Mouse (Mus musculus): ENCODE results near the gene Olfr39. TPM values are rescaled to one million over a fixed set of nuclear protein-coding genes. Genes with fewer than 3 reads are reported as not detected.
"Not testable (repeated sequence)": the region's sequence is repeated elsewhere in the genome, so short reads cannot be mapped to it uniquely, and the experiment has no call there.

The Olfr39 gene
- not detected in 2 replicates for polyA plus RNA-seq (2015; fragmentation: Nextera tagmentation; extraction: Ambion mirVana)

- no peak within 1 kb of the TSS for H3K4me3 ChIP-seq (ENCODE audit: low read length)
- no peak within 1 kb of the TSS for H3K4me2 ChIP-seq (ENCODE audit: low read depth, low read length)
- no peak within 1 kb of the TSS for H3K27ac ChIP-seq (ENCODE audit: low read length)
- H3K27me3 ChIP-seq (ENCODE audit: control insufficient read depth, insufficient read depth, low read depth, low read length): no peaks in the 10 kb centered on the region
- H3K9me3 ChIP-seq (ENCODE audit: control insufficient read depth, low read length): no peaks in the 10 kb centered on the region
- H3K36me3 ChIP-seq (ENCODE audit: control insufficient read depth, insufficient read depth, low read length): no peaks in the 10 kb centered on the region
- no peaks in the 10 kb centered on the region for H3K4me1 ChIP-seq (replicated peaks; ENCODE audit: control insufficient read depth, insufficient read depth, low read length)
- ATAC-seq (ENCODE audit: low read depth): no peak
- H3K9ac ChIP-seq (ENCODE audit: low read length): no peak within 1 kb of the TSS
- WGBS: 69% methylated on average over 1 of the region's 1 CpGs
These were observed at the start of gene Olfr39 for GRCm38 (mm10) chr9:20282051-20282450. TSS of gene Olfr39 (plus strand) at chr9:20282351.

GRCm38 (mm10) chr9:20236819-20237218, 45.3 kb upstream of the Olfr39 start, which contains the start of gene Olfr872:
TSS of gene Olfr872 (plus strand) at chr9:20237119.
- H3K9ac ChIP-seq (ENCODE audit: low read length): no peak within 1 kb of the TSS
- no peak for ATAC-seq (ENCODE audit: low read depth)
- H3K4me3 ChIP-seq (ENCODE audit: low read length): no peak within 1 kb of the TSS
- H3K4me1 ChIP-seq (replicated peaks; ENCODE audit: control insufficient read depth, insufficient read depth, low read length): no peaks in the 10 kb centered on the region
- no peak within 1 kb of the TSS for H3K4me2 ChIP-seq (ENCODE audit: low read depth, low read length)
- no peaks in the 10 kb centered on the region for H3K9me3 ChIP-seq (ENCODE audit: control insufficient read depth, low read length)
- no peaks in the 10 kb centered on the region for H3K27me3 ChIP-seq (ENCODE audit: control insufficient read depth, insufficient read depth, low read depth, low read length)
- no peak within 1 kb of the TSS for H3K27ac ChIP-seq (ENCODE audit: low read length)
- no peaks in the 10 kb centered on the region for H3K36me3 ChIP-seq (ENCODE audit: control insufficient read depth, insufficient read depth, low read length)

- H3K4me3 ChIP-seq (ENCODE audit: low read length): no peak overlapping the region
- no peaks in the 10 kb centered on the region for H3K36me3 ChIP-seq (ENCODE audit: control insufficient read depth, insufficient read depth, low read length)
- ATAC-seq (ENCODE audit: low read depth): no peak
- H3K27ac ChIP-seq (ENCODE audit: low read length): no peak overlapping the region
- WGBS: 58% methylated on average over 2 of the region's 2 CpGs
- no peak overlapping the region for H3K4me2 ChIP-seq (ENCODE audit: low read depth, low read length)
- no peaks in the 10 kb centered on the region for H3K4me1 ChIP-seq (replicated peaks; ENCODE audit: control insufficient read depth, insufficient read depth, low read length)
- no peak overlapping the region for H3K9ac ChIP-seq (ENCODE audit: low read length)
- no peaks in the 10 kb centered on the region for H3K9me3 ChIP-seq (ENCODE audit: control insufficient read depth, low read length)
- no peaks in the 10 kb centered on the region for H3K27me3 ChIP-seq (ENCODE audit: control insufficient read depth, insufficient read depth, low read depth, low read length)
These were observed 44.8 kb upstream of the Olfr39 start for GRCm38 (mm10) chr9:20237378-20237777.

GRCm38 (mm10) chr9:20295562-20295961, 13.4 kb downstream of the Olfr39 start:
- not testable (repeated sequence) for H3K36me3 ChIP-seq (ENCODE audit: control insufficient read depth, insufficient read depth, low read length); H3K9me3 ChIP-seq (ENCODE audit: control insufficient read depth, low read length); H3K4me1 ChIP-seq (replicated peaks; ENCODE audit: control insufficient read depth, insufficient read depth, low read length); H3K4me2 ChIP-seq (ENCODE audit: low read depth, low read length); H3K4me3 ChIP-seq (ENCODE audit: low read length); H3K9ac ChIP-seq (ENCODE audit: low read length); ATAC-seq (ENCODE audit: low read depth); H3K27me3 ChIP-seq (ENCODE audit: control insufficient read depth, insufficient read depth, low read depth, low read length); H3K27ac ChIP-seq (ENCODE audit: low read length)
- WGBS: 77% methylated on average over 5 of the region's 5 CpGs

GRCm38 (mm10) chr9:20298232-20298631, 16.1 kb downstream of the Olfr39 start, which contains the start of gene Olfr873:
TSS of gene Olfr873 (plus strand) at chr9:20298532.
- Histone ChIP-seq H3K4me3 (ENCODE audit: low read length) (no peak within 1 kb of the TSS), H3K27me3 (ENCODE audit: control insufficient read depth, insufficient read depth, low read depth, low read length) (no peaks in the 10 kb centered on the region), H3K27ac (ENCODE audit: low read length) (no peak within 1 kb of the TSS), H3K36me3 (ENCODE audit: control insufficient read depth, insufficient read depth, low read length) (no peaks in the 10 kb centered on the region), H3K4me1 (replicated peaks; ENCODE audit: control insufficient read depth, insufficient read depth, low read length) (no peaks in the 10 kb centered on the region), H3K9me3 (ENCODE audit: control insufficient read depth, low read length) (no peaks in the 10 kb centered on the region), H3K4me2 (ENCODE audit: low read depth, low read length) (no peak within 1 kb of the TSS), H3K9ac (ENCODE audit: low read length) (no peak within 1 kb of the TSS)
- WGBS: 88% methylated on average over 1 of the region's 1 CpGs
- ATAC-seq (ENCODE audit: low read depth): no peak

GRCm38 (mm10) chr9:20335994-20336393, 53.8 kb downstream of the Olfr39 start, which contains the start of gene Olfr18:
TSS of gene Olfr18 (minus strand) at chr9:20336094.
- H3K9me3 ChIP-seq (ENCODE audit: control insufficient read depth, low read length): no peaks in the 10 kb centered on the region
- no peak within 1 kb of the TSS for H3K4me2 ChIP-seq (ENCODE audit: low read depth, low read length)
- no peaks in the 10 kb centered on the region for H3K27me3 ChIP-seq (ENCODE audit: control insufficient read depth, insufficient read depth, low read depth, low read length)
- no peaks in the 10 kb centered on the region for H3K36me3 ChIP-seq (ENCODE audit: control insufficient read depth, insufficient read depth, low read length)
- H3K27ac ChIP-seq (ENCODE audit: low read length): no peak within 1 kb of the TSS
- no peaks in the 10 kb centered on the region for H3K4me1 ChIP-seq (replicated peaks; ENCODE audit: control insufficient read depth, insufficient read depth, low read length)
- no peak for ATAC-seq (ENCODE audit: low read depth)
- no peak within 1 kb of the TSS for H3K9ac ChIP-seq (ENCODE audit: low read length)
- no peak within 1 kb of the TSS for H3K4me3 ChIP-seq (ENCODE audit: low read length)

Other genes starting within 250 kb of the Olfr39 start
- gene Olfr867, start 224.8 kb upstream of the Olfr39 start, polyA plus RNA-seq (2015; fragmentation: Nextera tagmentation; extraction: Ambion mirVana): not detected in 2 replicates
- not detected in 2 replicates for gene Olfr868, start 183.7 kb upstream of the Olfr39 start, polyA plus RNA-seq (2015; fragmentation: Nextera tagmentation; extraction: Ambion mirVana)
- gene Olfr869, start 153.3 kb upstream of the Olfr39 start, polyA plus RNA-seq (2015; fragmentation: Nextera tagmentation; extraction: Ambion mirVana): not detected in 2 replicates
- not detected in 2 replicates for gene Olfr870, start 108.3 kb upstream of the Olfr39 start, polyA plus RNA-seq (2015; fragmentation: Nextera tagmentation; extraction: Ambion mirVana)
- gene Olfr871, start 70.1 kb upstream of the Olfr39 start, polyA plus RNA-seq (2015; fragmentation: Nextera tagmentation; extraction: Ambion mirVana): not detected in 2 replicates
- not detected in 2 replicates for gene Olfr872, start 45.2 kb upstream of the Olfr39 start, polyA plus RNA-seq (2015; fragmentation: Nextera tagmentation; extraction: Ambion mirVana)
- gene Olfr873, start 16.2 kb downstream of the Olfr39 start, polyA plus RNA-seq (2015; fragmentation: Nextera tagmentation; extraction: Ambion mirVana): not detected in 2 replicates
- gene Olfr18, start 53.7 kb downstream of the Olfr39 start, polyA plus RNA-seq (2015; fragmentation: Nextera tagmentation; extraction: Ambion mirVana): not detected in 2 replicates
- gene Zfp560, start 102.8 kb downstream of the Olfr39 start, polyA plus RNA-seq (2015; fragmentation: Nextera tagmentation; extraction: Ambion mirVana): 38.5 and 40.0 TPM in 2 replicates
- 20.5 and 21.5 TPM in 2 replicates for gene Zfp26, start 177.8 kb downstream of the Olfr39 start, polyA plus RNA-seq (2015; fragmentation: Nextera tagmentation; extraction: Ambion mirVana)
- gene Zfp426, start 210.4 kb downstream of the Olfr39 start, polyA plus RNA-seq (2015; fragmentation: Nextera tagmentation; extraction: Ambion mirVana): 21.4 and 24.0 TPM in 2 replicates
- 113 and 120 TPM in 2 replicates for gene Zfp266, start 239.1 kb downstream of the Olfr39 start, polyA plus RNA-seq (2015; fragmentation: Nextera tagmentation; extraction: Ambion mirVana)